Mouse (Mus musculus): ENCODE measurements around the gene N4bp2l2. TPM values are rescaled to one million over a fixed set of nuclear protein-coding genes. Genes with fewer than 3 reads are reported as not detected.

The N4bp2l2 gene
- total RNA-seq, 2 experiments from 2014 or later, result 53.7 to 54.1 TPM

- no peak for DNase-seq (ENCODE audit: low spot score in 2 of 2)
Measured at GRCm38 (mm10) chr5:150599301-150600294, 66.4 kb downstream of the N4bp2l2 start.

- no peak for DNase-seq (ENCODE audit: low spot score in 2 of 2)
Measured at GRCm38 (mm10) chr5:150598202-150599119, 67.5 kb downstream of the N4bp2l2 start.

- DNase-seq (ENCODE audit: low spot score in 2 of 2), result no peak
Measured at GRCm38 (mm10) chr5:150597088-150597487, 68.9 kb downstream of the N4bp2l2 start, which contains the start of gene N4bp2l1. N4bp2l1 (minus strand) TSS chr5:150597188.

- DNase-seq (ENCODE audit: low spot score in 2 of 2), result no peak
Measured at GRCm38 (mm10) chr5:150595366-150596016, 70.5 kb downstream of the N4bp2l2 start.

- peak in 1 of 2 experiments; percentile 18 for DNase-seq (ENCODE audit: low spot score in 2 of 2)
Measured at GRCm38 (mm10) chr5:150594649-150595339, 71.2 kb downstream of the N4bp2l2 start.

GRCm38 (mm10) chr5:150593756-150594648 lies 72.0 kb downstream of the N4bp2l2 start:
- peak; percentile 29 to 49 for DNase-seq (ENCODE audit: low spot score in 2 of 2)

GRCm38 (mm10) chr5:150592904-150593755 lies 72.9 kb downstream of the N4bp2l2 start:
- no peak for DNase-seq (ENCODE audit: low spot score in 2 of 2)

- DNase-seq (ENCODE audit: low spot score in 2 of 2), result no peak
Measured at GRCm38 (mm10) chr5:150592186-150592903, 73.6 kb downstream of the N4bp2l2 start.

GRCm38 (mm10) chr5:150589945-150590344 lies 76.0 kb downstream of the N4bp2l2 start:
- DNase-seq (ENCODE audit: low spot score in 2 of 2), result no peak

GRCm38 (mm10) chr5:150584337-150584729 lies 81.7 kb downstream of the N4bp2l2 start:
- DNase-seq (ENCODE audit: low spot score in 2 of 2), result no peak

GRCm38 (mm10) chr5:150583622-150584336 lies 82.2 kb downstream of the N4bp2l2 start:
- DNase-seq (ENCODE audit: low spot score in 2 of 2), result no peak

- DNase-seq (ENCODE audit: low spot score in 2 of 2), result no peak
Measured at GRCm38 (mm10) chr5:150583181-150583580, 82.8 kb downstream of the N4bp2l2 start.

- no peak for DNase-seq (ENCODE audit: low spot score in 2 of 2)
Measured at GRCm38 (mm10) chr5:150581180-150581579, 84.8 kb downstream of the N4bp2l2 start.

- DNase-seq (ENCODE audit: low spot score in 2 of 2), result no peak
Measured at GRCm38 (mm10) chr5:150578613-150579171, 87.3 kb downstream of the N4bp2l2 start.

GRCm38 (mm10) chr5:150576832-150577231 lies 89.2 kb downstream of the N4bp2l2 start:
- DNase-seq (ENCODE audit: low spot score in 2 of 2), result no peak

- DNase-seq (ENCODE audit: low spot score in 2 of 2), result no peak
Measured at GRCm38 (mm10) chr5:150574885-150575284, 91.1 kb downstream of the N4bp2l2 start.

- no peak for DNase-seq (ENCODE audit: low spot score in 2 of 2)
Measured at GRCm38 (mm10) chr5:150574403-150574802, 91.6 kb downstream of the N4bp2l2 start.
